Mouse (Mus musculus) thymus, adult 2 months (tissue): ENCODE data around the gene Gm11213.

Experiments used
- CTCF ChIP-seq: fragments of 200-500 bp; IDR thresholded peaks from 2 replicates; pipeline ENCODE4 v1.5.1; 2012; ENCODE audit warnings: mild to moderate bottlenecking, control low read depth, low read length, moderate library complexity, borderline replicate concordance; ENCODE audit not compliant: control insufficient read depth, poor library complexity, insufficient read depth; ENCODE audit errors: extremely low read depth
- POLR2A ChIP-seq: fragments of 200-500 bp; IDR thresholded peaks from 2 replicates; pipeline ENCODE4 v1.6.1; 2012; ENCODE audit warnings: mild to moderate bottlenecking, low read length, control low read depth, moderate library complexity; ENCODE audit not compliant: control insufficient read depth, poor library complexity, insufficient read depth; ENCODE audit errors: extremely low read depth

GRCm38 (mm10) chr4:63601263-63601662 lies 3.8 kb downstream of the Gm11213 start:
- TF ChIP-seq CTCF (no peak), POLR2A (no peak)
